Mouse (Mus musculus) cortical plate, adult 2 months (tissue): ENCODE data around the gene B430306N03Rik. TPM values are rescaled to one million over a fixed set of nuclear protein-coding genes. Genes with fewer than 3 reads are reported as not detected.

Source experiments
- H3K27ac ChIP-seq: fragments of 200-500 bp; 2 replicates; pipeline ENCODE4 v1.5.1; 2012; ENCODE audit warnings: low read length, control low read depth, inconsistent platforms; ENCODE audit not compliant: insufficient read depth
- H3K4me1 ChIP-seq: fragments of 200-500 bp; 2 replicates; pipeline ENCODE4 v1.6.1; 2011; ENCODE audit warnings: low read length; ENCODE audit not compliant: control insufficient read depth, insufficient read depth
- H3K4me3 ChIP-seq: fragments of 200-500 bp; 2 replicates; pipeline ENCODE4 v1.5.1; 2011; ENCODE audit warnings: mild to moderate bottlenecking, low read length, control low read depth; ENCODE audit not compliant: insufficient read depth
- CTCF ChIP-seq: fragments of 200-500 bp; IDR thresholded peaks from 2 replicates; pipeline ENCODE4 v1.5.1; 2011; ENCODE audit warnings: mild to moderate bottlenecking, control low read depth, low read length; ENCODE audit not compliant: insufficient read depth; ENCODE audit errors: extremely low read depth
- POLR2A ChIP-seq: fragments of 200-500 bp; IDR thresholded peaks from 2 replicates; pipeline ENCODE4 v1.6.1; 2011; ENCODE audit warnings: mild to moderate bottlenecking, low read length, control low read depth; ENCODE audit not compliant: insufficient read depth; ENCODE audit errors: extremely low read depth
- polyA plus RNA-seq: library from polyadenylated mRNA; depleted of rRNA; stranded (reverse); fragments of >200 nt; gene quantifications from 2 replicates; pipeline ENCODE4 v1.2.3, GENCODE M21; 2012

B430306N03Rik gene
- polyA plus RNA-seq, 1 experiment: 0.08 TPM

DNA sequence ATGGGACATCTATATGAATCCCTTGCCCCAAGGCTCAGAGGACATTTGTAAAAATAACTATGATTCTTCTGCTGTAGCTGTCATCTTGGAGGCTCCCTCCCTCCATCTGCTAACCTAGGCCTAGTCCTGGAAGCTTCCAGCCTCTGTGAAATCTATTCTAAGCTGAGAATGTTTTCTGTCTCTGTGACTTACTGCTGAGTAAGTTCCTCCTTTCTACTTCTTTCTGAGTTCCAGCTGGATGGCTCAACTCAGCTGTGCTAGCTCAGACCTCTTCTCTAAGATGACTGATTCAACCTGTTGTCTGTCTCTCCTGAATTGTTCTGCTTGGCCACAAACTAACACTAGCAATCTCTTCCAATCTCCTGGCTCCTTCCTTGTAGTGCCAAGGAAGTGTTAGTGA is 37.6 kb upstream of the B430306N03Rik start:
- no peak overlapping the region for H3K27ac ChIP-seq
- H3K4me3 ChIP-seq: no peak overlapping the region
- no peaks in the 10 kb centered on the region for H3K4me1 ChIP-seq
- TF ChIP-seq POLR2A (no peak), CTCF (no peak)

DNA sequence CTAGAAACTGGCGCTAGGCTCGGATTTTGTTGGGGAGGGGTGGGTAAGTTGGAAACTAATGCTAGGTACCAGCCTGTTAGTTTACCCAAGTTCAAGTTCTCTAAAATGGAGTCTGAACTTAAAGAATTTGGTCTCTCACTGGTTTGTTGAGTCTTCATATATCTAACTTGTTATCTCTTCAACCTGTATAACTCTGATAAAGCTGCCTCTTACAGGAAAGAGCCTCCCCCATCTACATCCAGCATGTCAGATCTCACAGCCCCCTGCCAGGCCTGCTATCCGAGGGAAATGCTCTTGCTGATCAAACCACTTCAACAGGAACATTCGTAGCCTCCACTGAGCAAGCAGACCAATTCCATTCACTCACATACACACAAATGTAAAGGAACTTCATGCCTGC is 36.9 kb upstream of the B430306N03Rik start:
- Histone ChIP-seq H3K4me1 (no peaks in the 10 kb centered on the region), H3K27ac (no peak overlapping the region), H3K4me3 (no peak overlapping the region)
- TF ChIP-seq CTCF (no peak), POLR2A (no peak)

DNA sequence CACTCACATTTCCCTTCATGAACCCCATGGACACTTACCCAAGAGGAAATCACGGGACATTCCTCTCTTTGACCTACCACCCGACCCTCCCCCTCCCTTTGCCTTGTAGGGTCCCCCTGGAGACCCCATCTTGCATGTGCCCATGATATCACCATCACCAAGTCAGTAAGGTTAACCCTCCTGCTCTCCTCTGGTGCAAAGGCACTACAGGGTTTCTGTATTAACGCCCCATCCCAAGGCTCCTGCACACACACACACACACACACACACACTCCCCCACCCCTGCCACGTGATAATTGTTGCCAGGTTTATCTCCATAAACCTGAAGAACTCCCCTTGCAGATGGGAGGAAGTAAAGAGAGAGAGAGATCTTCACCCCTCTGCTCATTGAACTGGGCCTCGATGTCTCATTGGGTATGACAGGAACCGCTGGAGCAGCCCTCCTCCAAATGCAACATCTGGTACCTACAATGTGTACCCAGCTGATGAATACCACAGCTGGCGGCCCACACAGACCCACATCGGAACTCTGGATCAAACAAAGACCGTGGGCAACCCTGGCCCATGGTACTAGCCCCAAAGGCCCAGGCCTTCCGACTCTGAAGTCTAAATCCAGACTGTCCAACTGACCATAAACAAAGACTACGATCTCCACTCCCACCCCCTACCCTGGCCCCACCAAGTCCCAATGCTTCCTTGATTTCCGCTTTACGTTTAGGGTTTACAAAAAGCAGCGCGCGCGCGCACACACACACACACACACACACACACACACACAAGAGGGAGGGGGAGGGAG is 34.8 kb upstream of the B430306N03Rik start:
- no peak for TF ChIP-seq POLR2A
- TF ChIP-seq CTCF: no peak
- Histone ChIP-seq H3K4me1 (no peaks in the 10 kb centered on the region), H3K4me3 (no peak overlapping the region), H3K27ac (no peak overlapping the region)

DNA sequence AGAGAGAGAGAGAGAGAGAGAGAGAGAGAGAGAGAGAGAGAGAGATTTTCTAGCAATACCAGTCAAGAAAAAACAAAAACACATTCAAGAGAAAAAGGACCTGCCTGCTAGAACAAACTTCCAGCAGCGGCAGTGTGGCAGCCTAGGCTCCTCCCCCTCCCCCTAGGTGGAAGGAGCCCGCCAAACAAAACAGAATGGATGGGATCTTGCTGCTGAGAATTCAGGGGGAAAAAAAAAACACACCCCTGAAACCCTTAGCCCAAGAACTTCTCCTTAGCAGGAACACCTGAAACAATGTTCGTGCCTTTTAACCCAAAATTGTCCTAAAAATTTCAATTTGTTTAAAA is 34.2 kb upstream of the B430306N03Rik start:
- H3K27ac ChIP-seq: no peak overlapping the region
- H3K4me3 ChIP-seq: no peak overlapping the region
- H3K4me1 ChIP-seq: no peaks in the 10 kb centered on the region
- TF ChIP-seq CTCF: no peak
- no peak for TF ChIP-seq POLR2A

DNA sequence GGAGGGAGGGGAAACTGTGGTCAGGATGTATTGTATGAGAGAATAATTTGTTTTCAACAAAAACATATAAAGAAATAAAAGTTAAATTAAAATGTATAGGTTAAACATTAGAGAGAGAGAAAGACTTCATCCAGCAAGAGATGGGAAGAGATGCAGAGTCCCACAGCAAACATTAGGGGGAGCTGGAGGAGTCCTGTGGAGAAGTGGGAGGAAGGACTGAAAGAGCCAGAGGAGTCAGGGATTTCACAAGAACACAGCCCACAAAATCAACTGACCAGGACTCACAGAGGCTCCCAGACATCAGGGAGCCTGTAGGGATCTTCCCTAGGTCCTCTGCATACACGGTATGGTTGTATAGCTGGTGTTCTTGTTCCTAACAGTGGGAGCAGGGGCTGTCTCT is 29.2 kb upstream of the B430306N03Rik start:
- H3K4me3 ChIP-seq: no peak overlapping the region
- TF ChIP-seq POLR2A (no peak), CTCF (peak; percentile 35; the same call in 1 of the 2 replicates)
- no peak overlapping the region for H3K27ac ChIP-seq
- no peaks in the 10 kb centered on the region for H3K4me1 ChIP-seq

DNA sequence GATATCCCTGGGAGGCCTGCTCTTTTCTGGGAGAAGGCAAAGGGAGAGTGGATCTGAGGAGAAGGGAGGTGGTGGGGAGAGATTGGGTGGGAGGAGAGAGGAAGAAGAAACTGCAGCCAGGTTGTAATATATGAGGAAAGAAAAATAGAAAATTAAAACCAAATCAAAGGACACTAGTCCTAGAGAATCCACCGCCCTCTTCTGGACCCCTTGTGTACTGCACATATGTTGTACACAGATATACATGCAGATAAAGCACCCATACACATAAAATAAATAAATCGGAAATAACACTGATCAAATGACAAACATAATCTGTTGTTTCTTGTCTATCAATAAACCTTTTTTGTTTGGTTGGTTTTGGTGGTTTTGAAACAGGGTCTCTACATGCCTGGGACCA is 28.7 kb upstream of the B430306N03Rik start:
- Histone ChIP-seq H3K4me1 (no peaks in the 10 kb centered on the region), H3K27ac (no peak overlapping the region), H3K4me3 (no peak overlapping the region)
- TF ChIP-seq POLR2A (no peak), CTCF (no peak)

DNA sequence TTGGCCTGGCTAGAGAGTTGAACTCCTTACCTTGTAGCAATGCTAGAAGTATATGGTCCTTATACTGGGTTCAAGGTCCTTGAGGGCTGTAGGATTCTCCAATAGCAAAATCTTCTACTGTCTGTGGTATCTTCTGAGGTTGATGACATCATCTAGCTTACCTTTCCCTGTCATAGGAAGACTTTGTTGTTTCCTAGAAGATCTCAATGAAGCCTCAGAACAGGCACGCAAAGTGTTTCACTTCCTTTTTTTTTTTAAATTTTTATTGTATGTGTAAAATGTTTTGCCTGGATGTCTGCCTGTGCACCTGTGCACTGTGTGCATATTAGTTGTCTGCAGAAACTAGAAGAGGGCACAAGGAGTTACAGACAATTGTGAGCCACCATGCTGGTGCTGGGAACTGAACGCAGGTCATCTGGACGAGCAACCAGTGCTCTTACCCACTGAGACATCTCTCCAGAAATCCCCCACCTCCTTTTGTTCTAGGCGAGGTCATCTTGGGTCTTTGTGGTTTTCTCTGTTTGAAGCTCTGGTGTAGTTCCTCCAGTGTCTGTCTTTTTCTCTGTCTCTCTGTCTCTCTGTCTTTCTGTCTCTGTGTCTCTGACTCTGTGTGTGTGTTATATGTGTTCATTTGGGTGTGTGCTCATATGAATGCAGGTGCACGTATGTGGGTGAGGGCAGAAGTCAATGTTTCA is 22.3 kb upstream of the B430306N03Rik start:
- TF ChIP-seq POLR2A (no peak), CTCF (no peak)
- H3K4me3 ChIP-seq: no peak overlapping the region
- no peaks in the 10 kb centered on the region for H3K4me1 ChIP-seq
- H3K27ac ChIP-seq: no peak overlapping the region

DNA sequence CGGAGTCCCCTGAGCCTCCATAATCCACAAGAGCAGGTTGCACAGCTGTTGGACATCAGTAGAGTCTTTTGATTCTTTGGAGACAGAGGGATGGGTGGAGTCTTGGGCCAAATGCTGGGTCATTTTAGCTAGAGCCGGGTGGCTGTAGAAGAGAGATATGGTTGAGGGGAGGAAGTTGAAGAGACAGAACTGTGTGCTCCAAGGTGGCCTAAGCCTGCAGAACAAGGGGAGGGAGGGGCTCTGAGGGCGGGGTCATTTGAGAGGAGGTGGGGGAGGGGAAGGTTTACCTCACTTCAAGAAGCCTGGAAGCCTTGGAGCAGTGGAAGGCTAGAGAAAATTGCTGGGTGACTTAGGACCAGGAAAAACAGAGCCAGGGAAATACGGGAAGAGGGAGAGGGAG is 16.7 kb upstream of the B430306N03Rik start, which contains the start of gene Treml2:
Gene Treml2, plus strand, starts transcription at position 296 of the 400 bp plus-strand sequence.
- Histone ChIP-seq H3K4me1 (no peaks in the 10 kb centered on the region), H3K4me3 (no peak within 1 kb of the TSS), H3K27ac (no peak within 1 kb of the TSS)
- no peak for TF ChIP-seq CTCF
- TF ChIP-seq POLR2A: no peak

DNA sequence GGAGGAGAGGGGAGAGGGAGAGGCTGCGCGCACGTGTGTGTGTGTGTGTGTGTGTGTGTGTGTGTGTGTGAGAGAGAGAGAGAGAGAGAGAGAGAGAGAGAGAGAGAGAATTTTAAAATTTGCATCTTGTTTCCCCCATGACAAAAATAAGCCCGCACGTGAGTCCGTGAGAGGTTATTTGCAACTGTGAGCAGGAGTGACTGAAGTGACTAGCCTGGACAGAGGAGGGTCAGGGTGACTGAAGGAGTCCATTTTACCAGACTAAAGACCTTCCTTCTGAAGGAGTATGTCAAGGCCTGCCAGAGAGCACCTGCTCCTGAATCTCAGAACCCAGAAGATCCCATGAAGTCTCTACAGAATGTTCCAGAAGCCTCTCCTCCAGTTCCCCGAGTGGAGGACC is 16.2 kb upstream of the B430306N03Rik start:
- TF ChIP-seq POLR2A (no peak), CTCF (no peak)
- H3K4me1 ChIP-seq: no peaks in the 10 kb centered on the region
- H3K4me3 ChIP-seq: no peak overlapping the region
- H3K27ac ChIP-seq: no peak overlapping the region

DNA sequence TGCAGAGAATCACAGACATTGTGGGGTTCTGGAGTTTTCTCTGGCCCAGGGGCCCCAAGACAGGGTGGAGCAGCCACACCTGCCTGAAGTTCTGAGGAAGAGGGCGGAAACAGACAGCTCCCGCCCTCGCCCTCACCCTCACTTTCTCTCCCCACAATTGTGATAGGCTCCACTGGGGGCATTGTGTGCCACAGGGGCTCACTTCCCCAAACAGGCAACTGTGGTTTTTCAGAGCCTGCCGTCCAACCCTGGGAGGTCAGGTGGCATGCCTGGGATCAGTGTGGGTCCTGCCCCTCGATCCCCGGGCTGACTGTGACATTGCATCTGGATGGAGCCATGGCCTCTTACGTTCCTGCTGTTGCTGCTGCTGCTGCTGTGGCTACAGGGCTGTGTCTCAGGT is 15.7 kb upstream of the B430306N03Rik start:
- TF ChIP-seq POLR2A: no peak
- TF ChIP-seq CTCF: no peak
- H3K4me3 ChIP-seq: no peak overlapping the region
- no peak overlapping the region for H3K27ac ChIP-seq
- no peaks in the 10 kb centered on the region for H3K4me1 ChIP-seq
